8 mouse cellular contexts compared by ENCODE assay signal in genomic region chr14:29980447-29981205, GRCm38 (mm10). TPM values are rescaled to one million over a fixed set of nuclear protein-coding genes. Genes with fewer than 3 reads are reported as not detected.
DNase-seq lines count a peak whose midpoint lies in the region; ATAC-seq and TF ChIP-seq lines count a peak whose summit lies in the region.

No protein-coding gene starts in this region.

- peak; percentile 42 to 52 for DNase-seq in cerebellum, postnatal 10 days
- DNase-seq in cerebellum, adult 11 months, result no peak
- peak; percentile 39 for DNase-seq in thymus, adult 2 months
- DNase-seq in thymus, adult 18-20 months, result no peak
- peak; percentile 51 to 73 for DNase-seq in kidney, postnatal 25 days
- DNase-seq in frontal cortex, postnatal 36 days (ENCODE audit: low spot score in 2 of 2), result no peak
- no peak for DNase-seq in embryonic facial prominence, embryonic 10.5 days (ENCODE audit: low spot score)

- no peaks in the 10 kb centered on the region for H3K27me3 ChIP-seq in thymus, adult 2 months (ENCODE audit: control insufficient read depth, insufficient read depth, low read length)
- H3K27me3 ChIP-seq in neural tube, embryonic 15.5 days (replicated peaks), result no peaks in the 10 kb centered on the region
- H3K27me3 ChIP-seq in embryonic facial prominence, embryonic 10.5 days (replicated peaks; ENCODE audit: low read depth, poor library complexity, severe bottlenecking), result no peaks in the 10 kb centered on the region

- no peak overlapping the region for H3K9ac ChIP-seq in neural tube, embryonic 15.5 days (replicated peaks)

- peaks cover 3% of the 10 kb centered on the region for H3K4me1 ChIP-seq in thymus, adult 2 months (replicated peaks; ENCODE audit: control insufficient read depth, insufficient read depth, low read length)
- peaks cover 11% of the 10 kb centered on the region for H3K4me1 ChIP-seq in neural tube, embryonic 15.5 days
- H3K4me1 ChIP-seq in embryonic facial prominence, embryonic 10.5 days, result peaks cover 11% of the 10 kb centered on the region

- peaks cover 43% of the 10 kb centered on the region for H3K36me3 ChIP-seq in thymus, adult 2 months (ENCODE audit: control insufficient read depth, insufficient read depth, low read length)
- peaks cover 66% of the 10 kb centered on the region for H3K36me3 ChIP-seq in neural tube, embryonic 15.5 days
- H3K36me3 ChIP-seq in embryonic facial prominence, embryonic 10.5 days (replicated peaks), result peaks cover 73% of the 10 kb centered on the region

- WGBS in thymus, adult 2 months, result 88% methylated on average over 10 of the region's 10 CpGs
- WGBS in neural tube, embryonic 15.5 days, result 96% methylated on average over 10 of the region's 10 CpGs
- WGBS in embryonic facial prominence, embryonic 10.5 days, result 96% methylated on average over 10 of the region's 10 CpGs

- TF ChIP-seq CTCF in thymus, adult 2 months (IDR thresholded peaks at IDR 0.05; ENCODE audit: borderline replicate concordance, control insufficient read depth, extremely low read depth, insufficient read depth, low read length, poor library complexity), result no peak

- no peak overlapping the region for H3K4me2 ChIP-seq in neural tube, embryonic 15.5 days

- H3K27ac ChIP-seq in thymus, adult 2 months (ENCODE audit: control insufficient read depth, insufficient read depth, low read length), result no peak overlapping the region
- H3K27ac ChIP-seq in neural tube, embryonic 15.5 days (replicated peaks), result no peak overlapping the region
- no peak overlapping the region for H3K27ac ChIP-seq in embryonic facial prominence, embryonic 10.5 days (replicated peaks)

- no peak for TF ChIP-seq POLR2A in thymus, adult 2 months (IDR thresholded peaks at IDR 0.05; ENCODE audit: control insufficient read depth, extremely low read depth, insufficient read depth, low read length, poor library complexity)

- no peak overlapping the region for H3K4me3 ChIP-seq in thymus, adult 2 months (ENCODE audit: control insufficient read depth, insufficient read depth, low read length)
- H3K4me3 ChIP-seq in neural tube, embryonic 15.5 days (replicated peaks), result no peak overlapping the region
- H3K4me3 ChIP-seq in embryonic facial prominence, embryonic 10.5 days, result no peak overlapping the region

- no peak for ATAC-seq in neural tube, embryonic 15.5 days (ENCODE audit: low FRiP score)

- H3K9me3 ChIP-seq in neural tube, embryonic 15.5 days (replicated peaks), result no peaks in the 10 kb centered on the region
- H3K9me3 ChIP-seq in embryonic facial prominence, embryonic 10.5 days, result peaks cover 9% of the 10 kb centered on the region; the same call in 1 of the 2 replicates

RNA-seq across cellular contexts. Expression of gene Actr8, which starts 2.5 kb away (rescaled TPM):
- polyA plus RNA-seq in thymus, adult 2 months (2012; rRNA removed), result 27.8 and 30.2 TPM in 2 replicates
- polyA plus RNA-seq in neural tube, embryonic 15.5 days (2015; fragmentation: Nextera tagmentation; extraction: Ambion mirVana), result 74.6 TPM in 2 replicates
- 81.4 and 86.9 TPM in 2 replicates for polyA plus RNA-seq in embryonic facial prominence, embryonic 10.5 days (2016; fragmentation: Nextera tagmentation; extraction: Ambion mirVana)

RNA-seq across cellular contexts. Expression of gene Selenok, which starts 12.5 kb away (rescaled TPM):
- polyA plus RNA-seq in thymus, adult 2 months (2012; rRNA removed), result 28.5 and 32.5 TPM in 2 replicates
- 355 and 416 TPM in 2 replicates for polyA plus RNA-seq in neural tube, embryonic 15.5 days (2015; fragmentation: Nextera tagmentation; extraction: Ambion mirVana)
- polyA plus RNA-seq in embryonic facial prominence, embryonic 10.5 days (2016; fragmentation: Nextera tagmentation; extraction: Ambion mirVana), result 260 and 274 TPM in 2 replicates

RNA-seq across cellular contexts. Expression of gene Il17rb, which starts 28.1 kb away (rescaled TPM):
- polyA plus RNA-seq in thymus, adult 2 months (2012; rRNA removed), result 50.9 and 57.3 TPM in 2 replicates
- 0.96 and 4.2 TPM in 2 replicates for polyA plus RNA-seq in neural tube, embryonic 15.5 days (2015; fragmentation: Nextera tagmentation; extraction: Ambion mirVana)
- 1.1 and 1.6 TPM in 2 replicates for polyA plus RNA-seq in embryonic facial prominence, embryonic 10.5 days (2016; fragmentation: Nextera tagmentation; extraction: Ambion mirVana)

RNA-seq across cellular contexts. Expression of gene Chdh, which starts 28.2 kb away (rescaled TPM):
- polyA plus RNA-seq in thymus, adult 2 months (2012; rRNA removed), result 51.3 and 59.5 TPM in 2 replicates
- polyA plus RNA-seq in neural tube, embryonic 15.5 days (2015; fragmentation: Nextera tagmentation; extraction: Ambion mirVana), result 0.52 and 1.7 TPM in 2 replicates
- 0.05 and 0.17 TPM in 2 replicates for polyA plus RNA-seq in embryonic facial prominence, embryonic 10.5 days (2016; fragmentation: Nextera tagmentation; extraction: Ambion mirVana)

Comparison
In these comparisons a context has a peak if more than half of its experiments do, and no peak if none do; other contexts are left out.
1. DNase-seq: peak in cerebellum, postnatal 10 days (2 of 2), thymus, adult 2 months (single experiment) and kidney, postnatal 25 days (2 of 2); none in cerebellum, adult 11 months (single experiment), thymus, adult 18-20 months (0 of 2), frontal cortex, postnatal 36 days (0 of 2) and embryonic facial prominence, embryonic 10.5 days (single experiment).
2. RNA of gene Il17rb, which starts 28.1 kb away (polyA plus RNA-seq): 50.9 to 57.3 TPM in thymus, adult 2 months; 1.1 to 1.6 TPM in embryonic facial prominence, embryonic 10.5 days and 0.96 to 4.2 TPM in neural tube, embryonic 15.5 days; every median in the first group is over 10 times any median in the second.